Comparison of ENCODE assay signal across 8 mouse cellular contexts in the genomic region with DNA sequence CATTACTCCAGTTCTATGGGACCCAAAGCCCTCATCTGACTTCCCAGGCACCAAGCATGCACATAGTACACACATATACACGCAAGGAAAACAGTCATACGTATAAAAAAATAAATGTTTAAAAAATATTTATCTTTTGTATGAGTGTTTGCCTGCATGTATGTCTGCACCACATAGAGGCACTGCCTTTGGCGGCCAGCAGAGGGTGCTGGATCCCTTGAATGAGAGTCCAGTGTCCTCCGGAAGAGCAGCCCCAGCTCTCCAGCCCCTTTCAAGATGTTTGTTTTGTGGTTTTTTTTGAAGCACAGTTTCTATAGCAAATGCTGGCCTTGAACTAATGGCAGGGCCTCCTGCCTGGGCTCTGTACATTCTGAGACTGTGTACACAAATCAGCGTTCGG. TPM values are rescaled to one million over a fixed set of nuclear protein-coding genes. Genes with fewer than 3 reads are reported as not detected.
DNase-seq lines count a peak whose midpoint lies in the region; ATAC-seq and TF ChIP-seq lines count a peak whose summit lies in the region.
"Had no signal": no experiment of that assay in that cellular context is flagged by ENCODE, and none has a peak within 500 bp of the region (broad histone marks: within the 10 kb centered on the region; RNA-seq: fewer than 3 reads in every experiment).

No protein-coding gene starts in this region.

- no peaks in the 10 kb centered on the region for H3K9me3 ChIP-seq in kidney, embryonic 16.5 days (ENCODE audit: low read length)
- no peaks in the 10 kb centered on the region for H3K9me3 ChIP-seq in ES-Bruce4 (replicated peaks; ENCODE audit: control insufficient read depth, insufficient read depth, low read length, poor library complexity, severe bottlenecking)
- H3K9me3 ChIP-seq in embryonic facial prominence, embryonic 14.5 days (ENCODE audit: control insufficient read depth, low read length), result 0 out of 2 replicates have a peak, but pooled peaks cover 8% of the 10 kb centered on the region

- no peaks in the 10 kb centered on the region for H3K4me1 ChIP-seq in kidney, embryonic 16.5 days (ENCODE audit: insufficient read depth, low read length)
- no peaks in the 10 kb centered on the region for H3K4me1 ChIP-seq in ES-Bruce4 (ENCODE audit: control insufficient read depth, insufficient read depth, low read length)
- H3K4me1 ChIP-seq in embryonic facial prominence, embryonic 14.5 days (ENCODE audit: control insufficient read depth, insufficient read depth, low read length), result no peaks in the 10 kb centered on the region

- peak; percentile 58 for DNase-seq in kidney, adult 18-20 months
- DNase-seq in R1 (ENCODE audit: low read depth, low spot score), result peak; percentile 58
- peak; percentile 19 for DNase-seq in embryonic facial prominence, embryonic 14.5 days (ENCODE audit: low spot score)
- peak; percentile 14 for DNase-seq in lung, postnatal 25 days (ENCODE audit: low spot score)
- DNase-seq in thymus, postnatal 25 days, result peak; percentile 60

- TF ChIP-seq EP300 in ES-Bruce4 (IDR thresholded peaks at IDR 0.05; ENCODE audit: insufficient read depth, low read depth, low read length), result no peak

- WGBS in kidney, embryonic 16.5 days, result 89% methylated on average over 6 of the region's 6 CpGs
- WGBS in embryonic facial prominence, embryonic 14.5 days, result 75% methylated on average over 6 of the region's 6 CpGs

- no peak overlapping the region for H3K4me2 ChIP-seq in kidney, embryonic 16.5 days (replicated peaks; ENCODE audit: low read depth, low read length)
- no peak overlapping the region for H3K4me2 ChIP-seq in embryonic facial prominence, embryonic 14.5 days (ENCODE audit: low read depth, low read length)

- H3K4me3 ChIP-seq in kidney, embryonic 16.5 days (ENCODE audit: low read length), result no peak overlapping the region
- no peak overlapping the region for H3K4me3 ChIP-seq in ES-Bruce4 (ENCODE audit: low read depth, low read length)
- H3K4me3 ChIP-seq in embryonic facial prominence, embryonic 14.5 days (ENCODE audit: low read depth, low read length), result no peak overlapping the region
- H3K4me3 ChIP-seq: myocyte had no signal

- H3K27ac ChIP-seq in kidney, embryonic 16.5 days (ENCODE audit: low read length), result no peak overlapping the region
- H3K27ac ChIP-seq in ES-Bruce4 (ENCODE audit: insufficient read depth, low read length), result no peak overlapping the region
- no peak overlapping the region for H3K27ac ChIP-seq in embryonic facial prominence, embryonic 14.5 days (replicated peaks; ENCODE audit: low read depth, low read length)

- no peaks in the 10 kb centered on the region for H3K27me3 ChIP-seq in kidney, embryonic 16.5 days (ENCODE audit: insufficient read depth, low read length)
- no peaks in the 10 kb centered on the region for H3K27me3 ChIP-seq in ES-Bruce4 (ENCODE audit: control insufficient read depth, insufficient read depth, low read length, poor library complexity, severe bottlenecking)
- no peaks in the 10 kb centered on the region for H3K27me3 ChIP-seq in embryonic facial prominence, embryonic 14.5 days (replicated peaks; ENCODE audit: control insufficient read depth, insufficient read depth, low read length)

- TF ChIP-seq POLR2A in ES-Bruce4 (IDR thresholded peaks at IDR 0.05; ENCODE audit: insufficient read depth, low read length), result no peak

- no peak for ATAC-seq in kidney, embryonic 16.5 days (ENCODE audit: low FRiP score, low TSS enrichment)
- ATAC-seq in embryonic facial prominence, embryonic 14.5 days (ENCODE audit: low read depth), result no peak

- H3K9ac ChIP-seq in kidney, embryonic 16.5 days (replicated peaks; ENCODE audit: low read length), result no peak overlapping the region
- H3K9ac ChIP-seq in ES-Bruce4 (ENCODE audit: low read depth, poor library complexity, severe bottlenecking), result no peak overlapping the region
- H3K9ac ChIP-seq in embryonic facial prominence, embryonic 14.5 days (ENCODE audit: low read depth, low read length), result no peak overlapping the region

- H3K36me3 ChIP-seq in kidney, embryonic 16.5 days (ENCODE audit: insufficient read depth, low read length), result peaks cover 83% of the 10 kb centered on the region
- peaks cover 54% of the 10 kb centered on the region for H3K36me3 ChIP-seq in ES-Bruce4 (ENCODE audit: control insufficient read depth, insufficient read depth, low read length, poor library complexity, severe bottlenecking)
- peaks cover 97% of the 10 kb centered on the region for H3K36me3 ChIP-seq in embryonic facial prominence, embryonic 14.5 days (ENCODE audit: control insufficient read depth, insufficient read depth, low read length)

- TF ChIP-seq CTCF in ES-Bruce4 (IDR thresholded peaks at IDR 0.05; ENCODE audit: low read depth, low read length), result peak; percentile 69

RNA-seq across cellular contexts. Expression of a gene that starts 24.4 kb away (rescaled TPM):
- 55.2 and 62.2 TPM in 2 replicates for polyA plus RNA-seq in kidney, embryonic 16.5 days (2015; fragmentation: Nextera tagmentation; extraction: Ambion mirVana)
- polyA plus RNA-seq in ES-Bruce4 (2011; ENCODE audit: insufficient read depth, insufficient read length, low read depth, missing spikeins), result 52.3 and 54.1 TPM in 2 replicates
- 57.5 and 60.8 TPM in 2 replicates for polyA plus RNA-seq in embryonic facial prominence, embryonic 14.5 days (2014; fragmentation: Nextera tagmentation; extraction: Ambion mirVana)

RNA-seq across cellular contexts. Expression of a gene that starts 33.7 kb away (rescaled TPM):
- polyA plus RNA-seq in kidney, embryonic 16.5 days (2015; fragmentation: Nextera tagmentation; extraction: Ambion mirVana), result 37.5 and 39.7 TPM in 2 replicates
- 103 and 113 TPM in 2 replicates for polyA plus RNA-seq in ES-Bruce4 (2011; ENCODE audit: insufficient read depth, insufficient read length, low read depth, missing spikeins)
- polyA plus RNA-seq in embryonic facial prominence, embryonic 14.5 days (2014; fragmentation: Nextera tagmentation; extraction: Ambion mirVana), result 32.0 and 38.7 TPM in 2 replicates

RNA-seq across cellular contexts. Expression of a gene that starts 45.7 kb away (rescaled TPM):
- polyA plus RNA-seq in kidney, embryonic 16.5 days (2015; fragmentation: Nextera tagmentation; extraction: Ambion mirVana), result 54.5 and 60.7 TPM in 2 replicates
- polyA plus RNA-seq in ES-Bruce4 (2011; ENCODE audit: insufficient read depth, insufficient read length, low read depth, missing spikeins), result 22.6 and 26.3 TPM in 2 replicates
- 57.7 and 59.8 TPM in 2 replicates for polyA plus RNA-seq in embryonic facial prominence, embryonic 14.5 days (2014; fragmentation: Nextera tagmentation; extraction: Ambion mirVana)

RNA-seq across cellular contexts. Expression of a gene that starts 45.9 kb away (rescaled TPM):
- 97.2 and 99.7 TPM in 2 replicates for polyA plus RNA-seq in kidney, embryonic 16.5 days (2015; fragmentation: Nextera tagmentation; extraction: Ambion mirVana)
- 16.6 and 18.8 TPM in 2 replicates for polyA plus RNA-seq in ES-Bruce4 (2011; ENCODE audit: insufficient read depth, insufficient read length, low read depth, missing spikeins)
- polyA plus RNA-seq in embryonic facial prominence, embryonic 14.5 days (2014; fragmentation: Nextera tagmentation; extraction: Ambion mirVana), result 98.9 and 99.8 TPM in 2 replicates

RNA-seq across cellular contexts. Expression of a gene that starts 58.6 kb away (rescaled TPM):
- 52.5 and 52.7 TPM in 2 replicates for polyA plus RNA-seq in kidney, embryonic 16.5 days (2015; fragmentation: Nextera tagmentation; extraction: Ambion mirVana)
- 15.3 and 16.5 TPM in 2 replicates for polyA plus RNA-seq in ES-Bruce4 (2011; ENCODE audit: insufficient read depth, insufficient read length, low read depth, missing spikeins)
- 45.2 and 49.2 TPM in 2 replicates for polyA plus RNA-seq in embryonic facial prominence, embryonic 14.5 days (2014; fragmentation: Nextera tagmentation; extraction: Ambion mirVana)
